Mouse (Mus musculus): ENCODE results near the gene Psmc3ip.

DNA sequence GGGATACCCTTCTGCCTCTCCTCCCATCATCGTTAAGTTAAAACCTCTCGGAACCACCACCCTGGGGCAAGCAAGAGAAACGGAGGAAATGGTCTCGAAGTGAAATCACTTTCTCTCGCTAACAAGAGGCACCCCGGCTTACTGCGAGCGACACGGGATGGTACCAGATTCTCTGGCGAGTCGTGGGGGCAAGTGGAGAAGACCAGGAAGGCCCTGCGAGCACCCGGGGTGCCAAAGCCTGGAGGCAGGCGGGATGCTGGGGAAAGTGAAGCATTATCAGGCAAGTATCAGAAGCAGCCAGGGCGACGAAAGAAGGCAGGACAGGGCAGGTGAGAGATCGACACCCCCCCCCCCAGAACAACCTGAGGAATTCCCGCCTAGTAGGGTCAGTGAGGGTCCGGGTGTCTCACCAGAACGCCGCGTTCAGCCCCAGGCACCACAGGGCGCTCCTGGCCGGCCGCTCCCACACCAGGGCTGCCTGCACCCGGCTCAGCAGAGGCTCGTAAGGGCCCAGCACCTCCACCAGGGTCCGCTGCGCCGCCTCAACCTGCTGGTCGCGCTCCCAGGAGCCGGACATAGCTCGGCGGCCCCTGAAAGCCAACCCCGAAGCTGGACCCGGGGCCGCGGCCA is 24.0 kb upstream of the Psmc3ip start:
- TF ChIP-seq CTCF (IDR thresholded peaks at IDR 0.05; ENCODE audit: insufficient read depth, low read depth, low read length) (peak; percentile 20; the same call in 1 of the 2 replicates), POLR2A (IDR thresholded peaks at IDR 0.05; ENCODE audit: insufficient read depth, low read depth, low read length) (no peak)

Measured in olfactory bulb, adult 2 months (tissue).